Mouse (Mus musculus) forebrain, embryonic 16.5 days (tissue): ENCODE data around the gene Patl2. TPM values are rescaled to one million over a fixed set of nuclear protein-coding genes. Genes with fewer than 3 reads are reported as not detected.

Experiments
- ATAC-seq: fragments of 200-750 bp; cut with Nextera tagmentation; 2 replicates; pipeline ENCODE4 v1.8.0; 2017; ENCODE audit warnings: mild to moderate bottlenecking, moderate library complexity
- H3K27ac ChIP-seq: fragments of 300-500 bp; sonication (generic); 2 replicates; pipeline ENCODE4 v1.5.1; 2014; ENCODE audit warnings: low read length, control low read depth
- H3K27me3 ChIP-seq: fragments of 300-500 bp; sonication (generic); replicated peaks from 2 replicates; pipeline ENCODE4 v1.6.1; 2014; ENCODE audit warnings: low read length; ENCODE audit not compliant: control insufficient read depth, insufficient read depth
- H3K36me3 ChIP-seq: fragments of 300-500 bp; sonication (generic); 2 replicates; pipeline ENCODE4 v1.6.1; 2014; ENCODE audit not compliant: control insufficient read depth, insufficient read depth
- H3K4me1 ChIP-seq: fragments of 300-500 bp; sonication (generic); replicated peaks from 2 replicates; pipeline ENCODE4 v1.6.1; 2014; ENCODE audit warnings: low read length; ENCODE audit not compliant: control insufficient read depth, insufficient read depth
- H3K4me2 ChIP-seq: fragments of 300-500 bp; sonication (generic); 2 replicates; pipeline ENCODE4 v1.6.1; 2014; ENCODE audit warnings: mild to moderate bottlenecking, low read length, control low read depth
- H3K4me3 ChIP-seq: fragments of 300-500 bp; sonication (generic); replicated peaks from 2 replicates; pipeline ENCODE4 v1.5.1; 2014; ENCODE audit warnings: mild to moderate bottlenecking, low read length, control low read depth
- H3K9ac ChIP-seq: fragments of 300-500 bp; sonication (generic); replicated peaks from 2 replicates; pipeline ENCODE4 v1.6.1; 2014; ENCODE audit warnings: low read depth, low read length, control low read depth
- H3K9me3 ChIP-seq: fragments of 300-500 bp; sonication (generic); 2 replicates; pipeline ENCODE4 v1.6.1; 2016; ENCODE audit warnings: low read length; ENCODE audit not compliant: control insufficient read depth
- WGBS: fragments of 180-500 bp; shearing (Covaris S2); extraction: QIAGEN DNeasy Blood & Tissue Kit; methylation state at CpG from one replicate; pipeline ENCODE4 v1.1.7; 2014; 5-methylcytosine and 5-hydroxymethylcytosine counted together
- polyA plus RNA-seq: library from polyadenylated mRNA; unstranded; fragments of >200 nt; fragmentation: Nextera tagmentation; extraction: Ambion mirVana; gene quantifications from 2 replicates; pipeline ENCODE4 v1.2.1, GENCODE M21; 2015

The Patl2 gene
- polyA plus RNA-seq: not detected in 2 replicates

DNA sequence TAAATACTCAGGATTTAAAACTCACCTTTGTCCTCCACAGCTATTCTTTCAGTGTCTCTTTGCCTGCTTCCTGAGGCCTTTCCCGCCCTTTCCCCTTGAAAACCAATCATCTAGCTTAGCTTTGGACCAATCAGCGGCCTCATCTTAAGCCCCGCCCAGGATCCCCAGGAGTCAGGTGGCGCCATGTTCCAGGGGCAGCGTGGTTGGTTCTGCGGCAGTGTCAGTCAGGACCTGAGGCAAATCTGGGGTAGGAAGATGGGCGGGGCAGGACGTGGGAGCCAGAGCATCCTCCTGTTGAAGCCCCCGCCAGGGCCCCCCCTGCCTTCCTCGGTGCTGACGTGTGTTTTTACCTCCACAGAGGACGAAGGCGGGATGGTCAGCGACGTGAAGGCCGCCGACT, at the start of gene Patl2, which contains the start of gene Terb2:
TSS of gene Patl2 (minus strand) at position 84 of the 400 bp plus-strand sequence.
TSS of gene Terb2 (plus strand) at position 167 of the 400 bp plus-strand sequence.
- H3K36me3 ChIP-seq: no peaks in the 10 kb centered on the region
- H3K27me3 ChIP-seq: no peaks in the 10 kb centered on the region
- 85% methylated on average over 17 of the region's 17 CpGs for WGBS
- no peaks in the 10 kb centered on the region for H3K4me1 ChIP-seq
- no peak within 1 kb of the TSS for H3K9ac ChIP-seq
- H3K9me3 ChIP-seq: no peaks in the 10 kb centered on the region
- H3K4me2 ChIP-seq: no peak within 1 kb of the TSS
- no peak for ATAC-seq
- H3K4me3 ChIP-seq: no peak within 1 kb of the TSS
- H3K27ac ChIP-seq: no peak within 1 kb of the TSS

DNA sequence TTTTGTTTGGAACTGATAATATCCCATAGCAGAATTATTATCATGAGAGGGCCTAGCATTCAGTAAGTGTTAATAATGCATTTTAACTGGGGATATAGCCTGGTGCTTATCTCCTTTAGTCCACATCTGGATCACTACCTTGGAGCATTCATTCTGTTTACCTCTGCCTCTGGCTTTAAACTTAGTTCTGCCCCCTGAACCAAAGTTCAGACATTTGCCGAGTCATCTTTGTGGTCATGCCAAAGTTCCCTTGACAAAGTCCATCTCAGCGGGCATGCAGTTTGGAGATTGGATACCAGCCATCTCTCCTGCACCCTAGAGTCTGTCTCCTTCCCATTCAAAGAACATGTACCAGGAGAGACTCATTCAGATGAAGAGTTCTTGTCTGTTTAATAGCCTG, 49.4 kb upstream of the Patl2 start:
- Histone ChIP-seq H3K27ac (no peak overlapping the region), H3K9me3 (no peaks in the 10 kb centered on the region), H3K36me3 (no peaks in the 10 kb centered on the region), H3K4me3 (peak overlapping the region; percentile 66; the same call in 1 of the 2 replicates), H3K4me1 (no peaks in the 10 kb centered on the region; the same call in 1 of the 2 replicates), H3K27me3 (no peaks in the 10 kb centered on the region), H3K4me2 (peak overlapping the region; percentile 76), H3K9ac (no peak overlapping the region)
- no peak for ATAC-seq
- 73% methylated on average over 2 of the region's 2 CpGs for WGBS

DNA sequence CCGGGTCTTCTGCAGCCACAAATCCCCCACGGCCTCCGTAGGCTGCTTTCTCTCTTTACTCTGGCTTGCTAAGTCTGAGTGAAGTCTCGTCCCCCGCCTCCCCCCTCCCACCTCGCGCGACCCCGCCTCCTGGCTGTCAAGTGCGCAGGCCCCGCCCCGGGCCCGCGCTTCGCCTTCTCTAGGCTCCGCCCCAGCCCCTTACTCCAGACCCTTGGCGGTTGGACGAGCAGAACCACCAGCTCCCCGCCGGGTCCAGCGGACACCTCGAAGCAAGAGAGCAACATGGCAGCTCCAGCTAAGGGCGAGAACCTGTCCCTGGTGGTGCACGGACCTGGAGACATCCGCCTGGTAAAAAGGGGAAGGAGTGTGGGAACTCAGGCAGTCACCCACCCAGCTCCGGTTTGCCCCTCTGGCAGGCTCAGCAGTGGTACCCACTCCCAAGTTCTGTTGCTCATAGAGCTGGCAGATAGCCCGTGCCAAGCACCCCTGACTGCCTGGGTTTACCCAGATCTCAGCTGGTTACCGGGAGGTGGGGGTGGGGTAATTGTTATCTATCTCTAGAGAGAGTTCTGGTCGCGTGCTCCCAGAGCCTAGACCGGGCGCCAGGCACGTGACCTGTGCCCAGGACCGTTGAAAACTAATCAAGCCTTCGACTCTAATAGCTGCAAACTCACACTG, 48.8 kb upstream of the Patl2 start, which contains the start of gene Sord:
TSS of gene Sord (plus strand) at position 139 of the 678 bp plus-strand sequence.
- no peaks in the 10 kb centered on the region for H3K36me3 ChIP-seq
- peak within 1 kb of the TSS; percentile 66 for H3K4me3 ChIP-seq
- under 1% methylated on average over 35 of the region's 35 CpGs for WGBS
- no peaks in the 10 kb centered on the region for H3K9me3 ChIP-seq
- no peaks in the 10 kb centered on the region for H3K27me3 ChIP-seq
- ATAC-seq: peak; percentile 95
- H3K4me2 ChIP-seq: peak within 1 kb of the TSS; percentile 76
- H3K27ac ChIP-seq: peak within 1 kb of the TSS; percentile 78
- H3K4me1 ChIP-seq: no peaks in the 10 kb centered on the region; the same call in 1 of the 2 replicates
- H3K9ac ChIP-seq: peak within 1 kb of the TSS; percentile 65

DNA sequence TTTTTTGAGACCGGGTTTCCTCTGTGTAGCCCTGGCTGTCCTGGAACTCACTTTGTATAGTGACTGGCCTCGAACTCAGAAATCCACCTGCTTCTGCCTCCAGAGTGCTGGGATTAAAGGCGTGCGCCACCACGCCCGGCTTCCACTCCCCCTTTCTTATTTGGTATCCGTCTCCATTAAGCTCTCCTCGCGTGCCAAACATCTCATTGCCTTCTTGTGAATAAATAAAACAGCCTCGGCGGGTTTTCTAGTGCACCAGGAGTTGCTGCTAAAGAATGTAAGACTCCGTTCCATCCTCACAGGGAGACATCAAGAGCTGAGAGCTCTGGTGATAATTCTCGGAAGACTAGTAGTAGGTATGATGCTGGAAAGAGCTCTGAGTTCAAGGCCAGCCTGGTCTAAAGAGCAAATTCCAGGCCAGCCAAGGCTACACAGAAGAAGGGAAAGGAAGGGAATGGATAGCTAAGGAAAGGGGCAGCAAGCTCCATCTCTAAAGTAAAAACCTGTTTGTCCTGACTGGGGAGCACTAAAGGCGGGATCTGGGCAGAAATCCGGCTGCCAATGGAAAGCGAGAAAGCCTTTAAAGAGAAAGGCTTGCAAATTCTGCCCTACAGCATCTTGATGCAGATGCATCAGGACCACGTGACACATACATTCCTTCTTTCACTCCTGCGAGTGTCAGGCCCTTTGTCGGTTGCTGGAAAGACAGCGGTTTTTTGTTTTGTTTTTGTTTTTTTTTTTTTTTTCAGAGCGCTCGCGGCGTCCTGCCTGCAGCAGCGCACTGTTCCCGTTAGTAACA, 48.0 kb upstream of the Patl2 start:
- peak; percentile 55 for ATAC-seq
- WGBS: 3% methylated on average over 26 of the region's 26 CpGs
- H3K27me3 ChIP-seq: no peaks in the 10 kb centered on the region
- peak overlapping the region; percentile 65 for H3K9ac ChIP-seq
- no peaks in the 10 kb centered on the region for H3K36me3 ChIP-seq
- H3K4me2 ChIP-seq: peak overlapping the region; percentile 76
- peak overlapping the region; percentile 78 for H3K27ac ChIP-seq
- peak overlapping the region; percentile 66 for H3K4me3 ChIP-seq
- no peaks in the 10 kb centered on the region for H3K9me3 ChIP-seq
- no peaks in the 10 kb centered on the region; the same call in 1 of the 2 replicates for H3K4me1 ChIP-seq

DNA sequence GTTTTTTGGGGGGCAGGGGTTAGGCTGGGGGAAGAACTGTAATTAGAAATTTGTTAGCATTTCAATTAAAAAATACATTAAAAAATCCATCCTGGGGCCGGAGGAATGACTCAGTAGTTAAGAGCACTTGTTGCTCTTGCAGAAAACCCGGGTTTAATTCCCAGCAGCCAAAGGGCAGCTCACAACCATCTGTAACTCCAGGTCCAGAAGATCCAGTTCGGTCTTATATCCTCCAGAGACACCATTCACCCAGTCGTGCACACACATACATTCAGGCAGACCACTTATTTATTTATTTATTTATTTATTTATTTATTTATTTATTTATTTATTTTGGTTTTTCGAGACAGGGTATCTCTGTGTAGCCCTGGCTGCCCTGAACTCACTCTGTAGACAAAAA, 47.4 kb upstream of the Patl2 start:
- Histone ChIP-seq H3K36me3 (no peaks in the 10 kb centered on the region), H3K9me3 (no peaks in the 10 kb centered on the region), H3K27ac (no peak overlapping the region), H3K4me3 (no peak overlapping the region), H3K4me2 (no peak overlapping the region), H3K4me1 (no peaks in the 10 kb centered on the region; the same call in 1 of the 2 replicates), H3K27me3 (no peaks in the 10 kb centered on the region), H3K9ac (no peak overlapping the region)
- peak; percentile 0; the same call in 1 of the 2 replicates for ATAC-seq
- WGBS: 58% methylated on average over 5 of the region's 5 CpGs

DNA sequence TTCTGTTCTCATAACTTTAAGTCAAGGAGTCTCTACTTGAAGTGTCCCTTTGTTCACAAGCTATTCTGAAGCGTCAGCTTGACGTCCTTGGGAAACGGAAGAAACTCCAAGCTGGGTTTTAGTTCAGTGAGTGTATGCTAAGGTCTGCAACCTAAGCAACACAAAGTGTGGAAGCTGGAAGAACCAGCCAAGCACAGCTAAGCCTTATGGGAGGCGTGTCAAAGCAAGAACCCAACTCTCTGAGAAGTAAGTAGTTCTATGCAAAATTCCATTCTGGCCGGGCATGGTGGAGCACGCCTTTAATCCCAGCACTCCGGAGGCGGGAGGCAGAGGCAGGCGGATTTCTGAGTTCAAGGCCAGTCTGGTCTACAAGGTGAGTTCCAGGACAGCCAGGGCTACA, 45.6 kb upstream of the Patl2 start:
- Histone ChIP-seq H3K9ac (no peak overlapping the region), H3K27ac (no peak overlapping the region), H3K9me3 (no peaks in the 10 kb centered on the region), H3K4me1 (no peaks in the 10 kb centered on the region; the same call in 1 of the 2 replicates), H3K27me3 (no peaks in the 10 kb centered on the region), H3K36me3 (no peaks in the 10 kb centered on the region), H3K4me3 (no peak overlapping the region), H3K4me2 (no peak overlapping the region)
- ATAC-seq: no peak
- WGBS: 77% methylated on average over 9 of the region's 9 CpGs

DNA sequence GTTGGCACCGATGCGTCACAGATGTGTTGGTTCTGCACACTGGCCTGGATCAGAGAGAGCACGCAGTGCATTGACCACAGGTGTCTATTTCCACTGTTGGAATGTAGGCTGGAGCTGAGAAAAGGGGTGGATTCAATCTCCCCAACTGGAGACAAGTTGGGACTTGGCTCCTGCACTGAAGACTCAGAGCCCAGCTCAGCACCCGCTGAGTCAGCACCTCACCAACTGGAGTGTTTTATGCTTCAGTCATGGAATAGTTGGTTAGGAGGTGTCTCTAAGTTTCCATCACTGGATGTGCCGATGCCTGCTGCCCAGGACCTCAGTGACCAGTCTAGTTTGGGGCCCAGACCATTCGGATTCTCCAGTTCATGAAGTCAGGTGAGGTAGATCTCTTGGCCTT, 44.4 kb upstream of the Patl2 start:
- H3K4me3 ChIP-seq: no peak overlapping the region
- WGBS: 91% methylated on average over 6 of the region's 6 CpGs
- H3K27ac ChIP-seq: no peak overlapping the region
- no peaks in the 10 kb centered on the region for H3K27me3 ChIP-seq
- no peaks in the 10 kb centered on the region for H3K36me3 ChIP-seq
- H3K4me2 ChIP-seq: no peak overlapping the region
- no peaks in the 10 kb centered on the region for H3K9me3 ChIP-seq
- H3K9ac ChIP-seq: no peak overlapping the region
- no peaks in the 10 kb centered on the region; the same call in 1 of the 2 replicates for H3K4me1 ChIP-seq
- ATAC-seq: no peak

DNA sequence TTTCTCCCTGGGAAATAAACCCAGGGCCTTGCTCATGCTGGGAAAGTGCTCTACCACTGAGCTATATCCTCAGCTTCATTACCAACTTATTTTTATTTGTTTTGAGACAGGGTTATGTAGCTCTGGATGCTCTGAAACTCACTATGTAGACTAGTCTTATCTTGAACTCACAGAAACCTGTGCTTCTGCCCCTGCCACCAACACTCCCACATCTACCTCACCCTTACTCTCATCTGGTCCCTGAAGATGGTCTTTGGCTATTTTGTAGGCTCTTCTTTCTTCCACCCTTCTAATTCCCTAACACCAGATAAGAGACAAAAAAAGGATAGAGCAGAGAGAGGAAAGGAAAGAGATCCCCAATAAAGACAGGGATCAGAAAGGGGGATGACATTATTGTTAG, 37.7 kb upstream of the Patl2 start:
- Histone ChIP-seq H3K4me2 (no peak overlapping the region), H3K4me1 (no peaks in the 10 kb centered on the region), H3K9me3 (no peaks in the 10 kb centered on the region), H3K27me3 (no peaks in the 10 kb centered on the region), H3K9ac (no peak overlapping the region), H3K27ac (no peak overlapping the region), H3K36me3 (no peaks in the 10 kb centered on the region), H3K4me3 (no peak overlapping the region)
- ATAC-seq: no peak

DNA sequence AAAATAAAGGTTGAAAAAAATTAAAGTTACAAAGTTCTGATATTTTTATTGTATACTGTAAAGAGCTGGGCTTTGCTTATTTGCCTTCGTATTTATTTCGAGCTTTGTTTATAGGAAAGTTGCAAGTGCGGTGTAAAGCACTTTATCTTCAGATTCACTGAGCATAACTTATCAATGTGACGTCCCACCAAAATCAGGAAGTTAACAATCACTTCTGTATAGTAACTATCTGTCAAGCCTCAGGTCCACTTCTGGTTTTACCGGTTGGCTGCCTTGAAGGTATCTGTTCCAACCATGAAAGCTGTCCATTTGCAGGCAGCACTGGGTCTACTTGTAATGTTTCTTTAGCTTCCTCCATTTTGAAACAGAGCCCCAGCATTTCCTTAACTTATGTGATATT, 36.3 kb upstream of the Patl2 start:
- H3K9ac ChIP-seq: no peak overlapping the region
- no peaks in the 10 kb centered on the region for H3K27me3 ChIP-seq
- no peak for ATAC-seq
- H3K4me2 ChIP-seq: no peak overlapping the region
- H3K27ac ChIP-seq: no peak overlapping the region
- H3K9me3 ChIP-seq: no peaks in the 10 kb centered on the region
- WGBS: 95% methylated on average over 5 of the region's 5 CpGs
- no peaks in the 10 kb centered on the region for H3K36me3 ChIP-seq
- no peak overlapping the region for H3K4me3 ChIP-seq
- no peaks in the 10 kb centered on the region for H3K4me1 ChIP-seq
